Mouse (Mus musculus) heart, embryonic 16.5 days (tissue): ENCODE results near the gene Galr2. TPM values are rescaled to one million over a fixed set of nuclear protein-coding genes. Genes with fewer than 3 reads are reported as not detected.

Experiments used
- ATAC-seq: fragments of 200-750 bp; cut with Nextera tagmentation; replicated peaks from 2 replicates; pipeline ENCODE4 v1.8.0; 2017; ENCODE audit warnings: moderate number of reproducible peaks; ENCODE audit not compliant: insufficient read depth, low FRiP score; ENCODE audit errors: extremely low read depth
- H3K27ac ChIP-seq: fragments of 300-500 bp; sonication (generic); 2 replicates; pipeline ENCODE4 v1.5.1; 2014; ENCODE audit warnings: mild to moderate bottlenecking, low read length, control low read depth, moderate library complexity
- H3K27me3 ChIP-seq: fragments of 300-500 bp; sonication (generic); 2 replicates; pipeline ENCODE4 v1.6.1; 2014; ENCODE audit warnings: low read length, mixed read lengths; ENCODE audit not compliant: control insufficient read depth, insufficient read depth
- H3K36me3 ChIP-seq: fragments of 300-500 bp; sonication (generic); 2 replicates; pipeline ENCODE4 v1.6.1; 2014; ENCODE audit not compliant: control insufficient read depth, insufficient read depth
- H3K4me1 ChIP-seq: fragments of 300-500 bp; sonication (generic); 2 replicates; pipeline ENCODE4 v1.6.1; 2014; ENCODE audit warnings: low read length, mixed read lengths; ENCODE audit not compliant: control insufficient read depth, insufficient read depth
- H3K4me2 ChIP-seq: fragments of 300-500 bp; sonication (generic); 2 replicates; pipeline ENCODE4 v1.6.1; 2014; ENCODE audit warnings: low read depth, mild to moderate bottlenecking, control low read depth, low read length
- H3K4me3 ChIP-seq: fragments of 300-500 bp; sonication (generic); 2 replicates; pipeline ENCODE4 v1.5.1; 2014; ENCODE audit warnings: mild to moderate bottlenecking, control low read depth, low read length
- H3K9ac ChIP-seq: fragments of 300-500 bp; sonication (generic); 2 replicates; pipeline ENCODE4 v1.6.1; 2014; ENCODE audit warnings: low read length, control low read depth
- H3K9me3 ChIP-seq: fragments of 300-500 bp; sonication (generic); replicated peaks from 2 replicates; pipeline ENCODE4 v1.6.1; 2016; ENCODE audit warnings: low read length; ENCODE audit not compliant: control insufficient read depth
- WGBS: fragments of 180-500 bp; shearing (Covaris S2); extraction: QIAGEN DNeasy Blood & Tissue Kit; methylation state at CpG from one replicate; pipeline ENCODE4 v1.1.7; 2014; 5-methylcytosine and 5-hydroxymethylcytosine counted together
- polyA plus RNA-seq: library from polyadenylated mRNA; unstranded; fragments of >200 nt; fragmentation: Nextera tagmentation; extraction: Ambion mirVana; gene quantifications from 2 replicates; pipeline ENCODE4 v1.2.1, GENCODE M21; 2015

Galr2 gene
- polyA plus RNA-seq, 1 experiment from 2014 or later = 0.11 TPM

- Histone ChIP-seq H3K4me1 (peaks cover 5% of the 10 kb centered on the region; the same call in 1 of the 2 replicates), H3K27me3 (no peaks in the 10 kb centered on the region), H3K9me3 (no peaks in the 10 kb centered on the region), H3K27ac (no peak overlapping the region), H3K4me2 (no peak overlapping the region), H3K4me3 (no peak overlapping the region), H3K9ac (no peak overlapping the region), H3K36me3 (peaks cover 66% of the 10 kb centered on the region)
- 82% methylated on average over 14 of the region's 14 CpGs for WGBS
- no peak for ATAC-seq
These were observed 33.1 kb upstream of the Galr2 start for GRCm38 (mm10) chr11:116247502-116248222.

- H3K4me1 ChIP-seq = peaks cover 5% of the 10 kb centered on the region; the same call in 1 of the 2 replicates
- no peak overlapping the region for H3K4me2 ChIP-seq
- H3K27me3 ChIP-seq = no peaks in the 10 kb centered on the region
- no peaks in the 10 kb centered on the region for H3K9me3 ChIP-seq
- no peak overlapping the region for H3K4me3 ChIP-seq
- no peak for ATAC-seq
- H3K9ac ChIP-seq = no peak overlapping the region
- WGBS = 59% methylated on average over 8 of the region's 8 CpGs
- H3K36me3 ChIP-seq = peaks cover 71% of the 10 kb centered on the region
- no peak overlapping the region for H3K27ac ChIP-seq
These were observed 29.8 kb upstream of the Galr2 start for GRCm38 (mm10) chr11:116250898-116251297.

GRCm38 (mm10) chr11:116253076-116253600 lies 27.6 kb upstream of the Galr2 start:
- Histone ChIP-seq H3K9ac (no peak overlapping the region), H3K27ac (no peak overlapping the region; the same call in 1 of the 2 replicates), H3K9me3 (no peaks in the 10 kb centered on the region), H3K4me2 (no peak overlapping the region), H3K36me3 (peaks cover 56% of the 10 kb centered on the region), H3K4me3 (no peak overlapping the region), H3K4me1 (peaks cover 5% of the 10 kb centered on the region; the same call in 1 of the 2 replicates), H3K27me3 (no peaks in the 10 kb centered on the region)
- ATAC-seq = no peak
- WGBS = 81% methylated on average over 3 of the region's 3 CpGs

DNA sequence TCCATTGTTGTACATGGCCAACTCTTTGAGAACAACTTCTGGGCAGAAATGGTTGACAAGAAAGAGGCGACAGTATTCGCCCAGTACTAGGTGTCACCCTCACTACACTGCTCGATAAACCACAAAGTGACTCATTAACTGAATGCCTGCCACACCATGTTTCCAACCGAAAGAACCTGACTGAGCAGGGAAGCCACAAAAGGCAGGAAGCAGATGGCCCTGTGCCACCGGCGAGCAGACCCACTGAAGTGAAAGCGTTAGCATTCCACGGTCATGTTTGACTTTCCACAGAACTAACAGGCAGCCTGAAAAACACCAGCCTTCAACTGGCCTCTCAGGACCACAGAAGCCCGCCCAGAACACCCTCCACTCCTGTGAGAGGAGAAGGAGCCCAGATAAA lies 26.1 kb upstream of the Galr2 start:
- H3K9ac ChIP-seq = no peak overlapping the region
- ATAC-seq = no peak
- no peaks in the 10 kb centered on the region for H3K27me3 ChIP-seq
- peaks cover 57% of the 10 kb centered on the region for H3K36me3 ChIP-seq
- no peak overlapping the region for H3K4me2 ChIP-seq
- 70% methylated on average over 9 of the region's 9 CpGs for WGBS
- no peak overlapping the region for H3K4me3 ChIP-seq
- peaks cover 5% of the 10 kb centered on the region; the same call in 1 of the 2 replicates for H3K4me1 ChIP-seq
- peak overlapping the region; percentile 66 for H3K27ac ChIP-seq
- H3K9me3 ChIP-seq = no peaks in the 10 kb centered on the region

GRCm38 (mm10) chr11:116255090-116255981 lies 25.4 kb upstream of the Galr2 start:
- Histone ChIP-seq H3K9me3 (no peaks in the 10 kb centered on the region), H3K4me2 (no peak overlapping the region), H3K27me3 (no peaks in the 10 kb centered on the region), H3K9ac (no peak overlapping the region), H3K27ac (peak overlapping the region; percentile 66), H3K4me1 (peaks cover 5% of the 10 kb centered on the region; the same call in 1 of the 2 replicates), H3K4me3 (no peak overlapping the region), H3K36me3 (peaks cover 57% of the 10 kb centered on the region)
- 73% methylated on average over 22 of the region's 22 CpGs for WGBS
- ATAC-seq = no peak

GRCm38 (mm10) chr11:116255982-116256675 lies 24.6 kb upstream of the Galr2 start:
- 79% methylated on average over 9 of the region's 9 CpGs for WGBS

DNA sequence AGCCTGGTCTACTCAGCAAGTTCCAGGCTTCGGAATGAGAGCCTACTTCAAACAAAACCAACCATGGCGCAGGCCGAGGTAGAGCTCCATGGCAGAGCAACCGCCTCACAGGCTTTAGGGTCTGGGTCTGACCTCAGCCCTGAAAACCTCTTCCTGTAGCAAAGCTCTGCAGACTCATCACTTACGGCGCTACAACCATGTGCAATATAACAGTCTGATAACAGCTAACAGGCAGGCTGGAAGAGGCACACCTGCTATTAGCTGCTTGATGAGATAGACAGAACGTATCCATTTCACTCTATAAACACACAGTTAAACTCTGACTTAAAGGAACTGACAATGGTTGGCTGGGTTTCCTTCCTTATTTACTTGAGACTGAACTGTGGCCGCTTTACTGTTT lies 21.3 kb upstream of the Galr2 start:
- no peak overlapping the region for H3K4me2 ChIP-seq
- H3K9ac ChIP-seq = no peak overlapping the region
- peak overlapping the region; percentile 54; the same call in 1 of the 2 replicates for H3K27ac ChIP-seq
- H3K4me3 ChIP-seq = no peak overlapping the region
- 80% methylated on average over 8 of the region's 8 CpGs for WGBS
- H3K9me3 ChIP-seq = no peaks in the 10 kb centered on the region
- ATAC-seq = no peak
- peaks cover 63% of the 10 kb centered on the region for H3K36me3 ChIP-seq
- no peaks in the 10 kb centered on the region for H3K4me1 ChIP-seq
- H3K27me3 ChIP-seq = no peaks in the 10 kb centered on the region

More at GRCm38 (mm10) chr11:116255982-116256675, 24.6 kb upstream of the Galr2 start:
- H3K9ac ChIP-seq = no peak overlapping the region
- no peak overlapping the region for H3K4me2 ChIP-seq
- peaks cover 58% of the 10 kb centered on the region for H3K36me3 ChIP-seq
- H3K27me3 ChIP-seq = no peaks in the 10 kb centered on the region
- H3K4me1 ChIP-seq = peaks cover 3% of the 10 kb centered on the region; the same call in 1 of the 2 replicates
- no peaks in the 10 kb centered on the region for H3K9me3 ChIP-seq
- no peak for ATAC-seq
- H3K27ac ChIP-seq = no peak overlapping the region
- no peak overlapping the region for H3K4me3 ChIP-seq

GRCm38 (mm10) chr11:116260259-116260658 lies 20.5 kb upstream of the Galr2 start:
- Histone ChIP-seq H3K27me3 (no peaks in the 10 kb centered on the region), H3K4me3 (no peak overlapping the region), H3K36me3 (peaks cover 64% of the 10 kb centered on the region), H3K4me2 (no peak overlapping the region), H3K27ac (no peak overlapping the region), H3K9me3 (no peaks in the 10 kb centered on the region), H3K9ac (no peak overlapping the region), H3K4me1 (no peaks in the 10 kb centered on the region)
- ATAC-seq = no peak
- WGBS = 83% methylated on average over 7 of the region's 7 CpGs
